Mouse (Mus musculus): ENCODE data around the gene Atg9b. TPM values are rescaled to one million over a fixed set of nuclear protein-coding genes. Genes with fewer than 3 reads are reported as not detected.

The Atg9b gene
- polyA plus RNA-seq, 1 experiment = 4.2 TPM

DNA sequence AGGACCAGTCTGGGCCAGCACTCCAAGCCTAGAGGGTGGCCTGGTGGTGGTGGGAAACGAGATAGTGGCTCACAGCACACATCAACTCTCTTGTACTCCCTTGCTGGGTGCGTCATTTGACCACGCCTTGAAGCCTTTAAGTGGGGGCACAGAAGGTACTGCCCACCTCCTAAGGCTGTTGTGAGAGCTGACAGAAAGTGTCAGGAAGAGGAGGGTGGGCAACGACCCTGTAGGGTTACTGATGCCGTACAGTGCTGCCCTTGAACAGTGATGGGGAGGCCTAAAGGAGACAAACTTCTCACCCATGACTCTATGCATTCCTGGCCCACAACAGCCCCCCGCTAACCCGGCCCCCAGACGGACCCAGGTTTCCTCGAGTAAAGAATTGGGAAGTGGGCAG lies 25.5 kb downstream of the Atg9b start:
- Histone ChIP-seq H3K27me3 (replicated peaks) (peaks cover 98% of the 10 kb centered on the region), H3K4me3 (replicated peaks) (no peak overlapping the region), H3K9me3 (peaks cover 3% of the 10 kb centered on the region; the same call in 1 of the 2 replicates), H3K36me3 (replicated peaks; ENCODE audit: low read length) (no peaks in the 10 kb centered on the region), H3K4me1 (peaks cover 14% of the 10 kb centered on the region)
- TF ChIP-seq GATA1 (IDR thresholded peaks at IDR 0.05; ENCODE audit: borderline replicate concordance, low read length) (no peak), FLI1 (IDR thresholded peaks at IDR 0.05; ENCODE audit: low read length) (no peak)

DNA sequence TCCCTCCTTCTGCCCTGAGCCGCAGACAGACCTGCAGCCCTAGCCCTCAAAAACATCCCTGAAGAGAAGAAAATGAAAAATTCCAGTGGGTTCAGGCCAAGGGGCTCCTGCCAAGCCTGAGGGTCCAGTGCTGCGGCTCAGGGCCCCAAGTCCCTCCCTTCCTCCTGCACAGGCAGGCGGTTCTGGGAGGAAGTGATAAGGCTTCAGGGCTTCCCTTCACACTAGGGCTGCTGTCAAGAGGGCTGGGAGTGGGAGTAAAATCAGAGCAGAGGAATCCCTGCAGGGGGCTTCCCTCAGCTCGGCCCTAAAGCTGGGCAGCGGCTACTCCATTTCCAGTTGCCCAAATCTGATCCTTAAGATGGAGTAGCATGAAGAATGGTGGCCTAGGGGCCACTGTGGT lies 26.4 kb downstream of the Atg9b start:
- no peak for TF ChIP-seq FLI1 (IDR thresholded peaks at IDR 0.05; ENCODE audit: low read length)
- no peak for TF ChIP-seq GATA1 (IDR thresholded peaks at IDR 0.05; ENCODE audit: borderline replicate concordance, low read length)
- Histone ChIP-seq H3K4me3 (replicated peaks) (no peak overlapping the region), H3K27me3 (replicated peaks) (peaks cover 97% of the 10 kb centered on the region), H3K9me3 (peaks cover 3% of the 10 kb centered on the region; the same call in 1 of the 2 replicates), H3K4me1 (peaks cover 23% of the 10 kb centered on the region), H3K36me3 (replicated peaks; ENCODE audit: low read length) (no peaks in the 10 kb centered on the region)

DNA sequence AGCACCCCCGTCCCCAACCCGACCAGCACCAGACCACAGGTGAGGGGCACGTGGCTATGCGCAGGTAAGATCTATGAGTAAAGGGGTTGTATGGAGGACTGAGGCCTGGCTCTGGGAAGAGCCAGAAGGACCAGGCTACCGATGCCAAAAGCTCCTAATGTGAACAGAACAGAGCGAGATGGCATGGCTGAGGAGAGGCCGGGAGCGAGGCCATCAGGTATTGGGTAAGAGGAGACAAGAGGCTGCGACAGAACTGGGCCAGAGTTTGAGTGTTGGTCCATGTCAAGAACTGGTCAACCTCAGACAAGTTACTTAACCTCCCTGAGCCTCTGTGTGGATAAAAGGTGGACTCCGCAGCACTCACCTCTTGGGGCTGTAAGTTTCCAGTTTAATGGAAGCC lies 27.0 kb downstream of the Atg9b start:
- no peaks in the 10 kb centered on the region for H3K36me3 ChIP-seq (replicated peaks; ENCODE audit: low read length)
- peaks cover 3% of the 10 kb centered on the region; the same call in 1 of the 2 replicates for H3K9me3 ChIP-seq
- TF ChIP-seq GATA1 (IDR thresholded peaks at IDR 0.05; ENCODE audit: borderline replicate concordance, low read length) (no peak), FLI1 (IDR thresholded peaks at IDR 0.05; ENCODE audit: low read length) (no peak)
- H3K4me1 ChIP-seq = peaks cover 24% of the 10 kb centered on the region
- no peak overlapping the region for H3K4me3 ChIP-seq (replicated peaks)
- H3K27me3 ChIP-seq (replicated peaks) = peaks cover 96% of the 10 kb centered on the region

DNA sequence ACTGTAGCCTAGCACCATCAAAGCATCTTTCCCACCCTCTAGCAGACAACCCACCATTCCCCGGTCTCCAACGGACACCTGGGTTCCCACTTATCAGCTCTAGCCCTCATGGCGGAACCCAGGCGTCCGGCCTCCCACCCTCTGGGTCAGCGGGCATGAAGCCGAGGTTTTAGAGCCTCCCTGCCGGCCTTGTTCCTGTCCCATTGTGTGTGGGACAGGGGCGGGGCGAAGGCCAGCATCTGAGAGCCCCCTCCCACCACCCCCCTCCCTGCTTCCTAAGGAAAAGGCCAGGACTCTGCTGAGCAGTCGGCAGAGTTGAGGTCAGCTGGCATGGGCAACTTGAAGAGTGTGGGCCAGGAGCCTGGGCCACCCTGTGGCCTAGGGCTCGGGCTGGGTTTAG lies 27.4 kb downstream of the Atg9b start, which contains the start of gene Nos3:
TSS of gene Nos3 (plus strand) at position 303 of the 400 bp plus-strand sequence.
- no peak for TF ChIP-seq GATA1 (IDR thresholded peaks at IDR 0.05; ENCODE audit: borderline replicate concordance, low read length)
- TF ChIP-seq FLI1 (IDR thresholded peaks at IDR 0.05; ENCODE audit: low read length) = no peak
- peaks cover 24% of the 10 kb centered on the region for H3K4me1 ChIP-seq
- peaks cover 3% of the 10 kb centered on the region; the same call in 1 of the 2 replicates for H3K9me3 ChIP-seq
- H3K27me3 ChIP-seq (replicated peaks) = peaks cover 96% of the 10 kb centered on the region
- H3K36me3 ChIP-seq (replicated peaks; ENCODE audit: low read length) = no peaks in the 10 kb centered on the region
- H3K4me3 ChIP-seq (replicated peaks) = no peak within 1 kb of the TSS

DNA sequence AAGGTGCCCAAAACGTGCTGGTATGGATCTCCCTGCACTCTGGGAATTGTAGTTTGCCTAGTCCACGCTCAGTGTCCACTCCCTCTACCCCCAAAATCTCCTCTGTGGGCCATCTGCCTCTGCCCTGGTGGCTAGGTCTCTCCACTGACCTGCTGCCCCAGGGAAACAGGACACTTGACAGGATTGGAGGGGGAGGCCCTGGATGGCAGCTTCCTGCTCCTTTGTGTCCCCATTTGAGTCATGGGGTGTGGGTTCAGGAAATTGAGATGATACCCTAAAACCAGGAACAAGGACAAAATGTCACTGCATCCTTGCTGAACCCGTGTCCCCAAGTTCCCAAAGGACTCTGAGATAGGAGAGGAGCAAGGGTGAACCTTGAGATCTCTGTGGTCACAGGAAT lies 27.9 kb downstream of the Atg9b start:
- Histone ChIP-seq H3K4me3 (replicated peaks) (no peak overlapping the region), H3K27me3 (replicated peaks) (peaks cover 96% of the 10 kb centered on the region), H3K36me3 (replicated peaks; ENCODE audit: low read length) (no peaks in the 10 kb centered on the region), H3K4me1 (peaks cover 24% of the 10 kb centered on the region), H3K9me3 (peaks cover 3% of the 10 kb centered on the region; the same call in 1 of the 2 replicates)
- TF ChIP-seq FLI1 (IDR thresholded peaks at IDR 0.05; ENCODE audit: low read length) (no peak), GATA1 (IDR thresholded peaks at IDR 0.05; ENCODE audit: borderline replicate concordance, low read length) (no peak)

DNA sequence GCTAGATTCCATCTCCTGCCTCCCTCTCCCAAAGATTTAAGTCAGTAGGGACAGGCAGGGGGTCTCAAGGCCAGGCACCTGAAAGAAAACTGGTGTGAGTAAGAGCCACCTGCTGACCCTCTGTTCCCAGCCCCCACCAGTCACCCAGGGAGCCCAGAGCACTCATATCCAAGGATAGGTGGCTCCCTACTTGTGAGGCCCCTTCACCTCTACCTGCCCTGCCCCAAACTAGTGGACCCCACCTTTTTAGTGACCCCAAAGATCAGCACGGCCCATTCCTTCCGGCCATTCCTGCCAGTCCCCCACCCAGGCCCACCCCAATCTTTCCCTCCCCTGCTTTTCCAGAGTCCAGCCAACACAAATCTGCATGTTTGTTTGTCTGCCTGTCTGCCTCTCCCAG lies 28.5 kb downstream of the Atg9b start:
- H3K4me1 ChIP-seq = peaks cover 24% of the 10 kb centered on the region
- H3K9me3 ChIP-seq = peaks cover 3% of the 10 kb centered on the region; the same call in 1 of the 2 replicates
- no peak for TF ChIP-seq FLI1 (IDR thresholded peaks at IDR 0.05; ENCODE audit: low read length)
- no peak for TF ChIP-seq GATA1 (IDR thresholded peaks at IDR 0.05; ENCODE audit: borderline replicate concordance, low read length)
- H3K27me3 ChIP-seq (replicated peaks) = peaks cover 96% of the 10 kb centered on the region
- H3K4me3 ChIP-seq (replicated peaks) = no peak overlapping the region
- no peaks in the 10 kb centered on the region for H3K36me3 ChIP-seq (replicated peaks; ENCODE audit: low read length)

DNA sequence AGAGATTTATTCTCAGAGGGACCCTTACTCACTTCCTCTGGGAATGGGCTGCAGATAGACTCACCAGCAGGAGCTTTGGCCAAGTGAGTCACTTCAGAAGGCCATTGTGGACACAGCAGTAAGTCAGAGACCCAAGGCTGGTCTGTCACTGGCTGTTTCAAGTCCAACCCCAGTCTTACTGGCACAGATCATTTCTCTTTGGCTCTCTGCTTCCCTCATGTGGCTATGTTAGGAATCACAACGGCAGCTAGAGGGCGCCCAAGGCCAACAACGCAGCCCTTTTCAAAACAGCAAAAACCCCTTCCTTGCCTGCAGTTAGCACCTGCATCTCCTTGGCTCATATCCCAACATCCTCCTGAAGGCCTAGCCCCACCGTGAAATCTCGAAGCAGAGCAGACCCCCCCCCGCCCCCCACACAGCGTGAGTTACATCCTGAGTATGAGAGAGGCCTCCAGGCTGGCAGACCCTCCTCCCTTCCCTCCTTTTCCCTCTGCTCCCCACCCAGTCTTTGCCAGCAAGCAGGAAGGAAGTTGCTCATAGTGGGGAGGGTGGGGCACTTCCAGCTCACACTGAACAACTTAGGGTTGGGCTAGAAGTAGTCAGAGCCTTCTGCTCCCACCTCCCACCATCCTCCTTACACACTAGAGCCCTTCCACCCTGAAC lies 31.0 kb downstream of the Atg9b start:
- H3K27me3 ChIP-seq (replicated peaks) = peaks cover 90% of the 10 kb centered on the region
- no peak for TF ChIP-seq GATA1 (IDR thresholded peaks at IDR 0.05; ENCODE audit: borderline replicate concordance, low read length)
- no peak for TF ChIP-seq FLI1 (IDR thresholded peaks at IDR 0.05; ENCODE audit: low read length)
- H3K4me1 ChIP-seq = peaks cover 24% of the 10 kb centered on the region
- no peak overlapping the region for H3K4me3 ChIP-seq (replicated peaks)
- H3K9me3 ChIP-seq = peaks cover 3% of the 10 kb centered on the region; the same call in 1 of the 2 replicates
- no peaks in the 10 kb centered on the region for H3K36me3 ChIP-seq (replicated peaks; ENCODE audit: low read length)

DNA sequence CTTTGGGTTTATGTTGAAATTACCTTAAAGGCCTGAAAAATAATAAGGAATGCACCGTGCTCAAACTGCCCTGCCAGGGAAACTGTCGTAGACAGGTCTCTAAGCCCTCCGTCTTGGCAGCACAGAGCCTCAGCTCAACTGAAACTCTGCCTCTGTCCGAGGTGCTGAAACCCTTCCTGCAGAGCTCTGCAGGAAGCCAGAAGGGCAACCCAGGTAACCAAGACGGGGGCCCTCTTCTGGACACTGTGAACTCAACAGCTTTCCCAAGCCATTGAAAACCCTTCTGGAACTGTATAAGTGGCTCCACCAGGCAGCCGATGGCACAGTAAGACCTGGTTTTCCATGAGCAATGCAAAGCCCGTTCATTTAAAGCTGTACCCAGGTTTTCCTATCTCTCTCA lies 34.5 kb downstream of the Atg9b start:
- TF ChIP-seq FLI1 (IDR thresholded peaks at IDR 0.05; ENCODE audit: low read length) = no peak
- TF ChIP-seq GATA1 (IDR thresholded peaks at IDR 0.05; ENCODE audit: borderline replicate concordance, low read length) = no peak
- peaks cover 3% of the 10 kb centered on the region; the same call in 1 of the 2 replicates for H3K9me3 ChIP-seq
- peaks cover 87% of the 10 kb centered on the region for H3K27me3 ChIP-seq (replicated peaks)
- no peak overlapping the region for H3K4me3 ChIP-seq (replicated peaks)
- peaks cover 11% of the 10 kb centered on the region for H3K4me1 ChIP-seq
- no peaks in the 10 kb centered on the region for H3K36me3 ChIP-seq (replicated peaks; ENCODE audit: low read length)

DNA sequence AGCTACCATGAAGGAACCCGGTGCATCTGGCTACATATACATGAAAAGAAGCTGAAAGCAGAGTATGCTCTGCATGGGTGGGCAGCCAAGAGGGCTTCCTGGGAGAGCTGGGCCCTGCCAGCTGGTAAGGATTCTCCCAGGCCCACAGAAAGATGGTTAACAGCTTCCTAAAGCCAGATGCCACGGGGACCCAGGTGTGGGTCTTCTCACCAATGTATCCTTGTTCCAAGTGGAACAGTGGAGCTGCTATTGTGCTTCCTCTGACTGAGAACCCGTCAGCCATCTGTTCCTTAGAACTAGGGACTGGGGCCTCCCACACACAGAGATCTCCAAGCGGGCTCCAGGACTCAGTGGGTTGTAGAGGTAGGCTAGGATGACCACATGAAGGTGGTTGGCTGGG lies 35.2 kb downstream of the Atg9b start:
- no peak for TF ChIP-seq GATA1 (IDR thresholded peaks at IDR 0.05; ENCODE audit: borderline replicate concordance, low read length)
- TF ChIP-seq FLI1 (IDR thresholded peaks at IDR 0.05; ENCODE audit: low read length) = no peak
- H3K4me3 ChIP-seq (replicated peaks) = no peak overlapping the region
- H3K9me3 ChIP-seq = no peaks in the 10 kb centered on the region
- peaks cover 15% of the 10 kb centered on the region for H3K4me1 ChIP-seq
- H3K36me3 ChIP-seq (replicated peaks; ENCODE audit: low read length) = no peaks in the 10 kb centered on the region
- peaks cover 87% of the 10 kb centered on the region for H3K27me3 ChIP-seq (replicated peaks)

DNA sequence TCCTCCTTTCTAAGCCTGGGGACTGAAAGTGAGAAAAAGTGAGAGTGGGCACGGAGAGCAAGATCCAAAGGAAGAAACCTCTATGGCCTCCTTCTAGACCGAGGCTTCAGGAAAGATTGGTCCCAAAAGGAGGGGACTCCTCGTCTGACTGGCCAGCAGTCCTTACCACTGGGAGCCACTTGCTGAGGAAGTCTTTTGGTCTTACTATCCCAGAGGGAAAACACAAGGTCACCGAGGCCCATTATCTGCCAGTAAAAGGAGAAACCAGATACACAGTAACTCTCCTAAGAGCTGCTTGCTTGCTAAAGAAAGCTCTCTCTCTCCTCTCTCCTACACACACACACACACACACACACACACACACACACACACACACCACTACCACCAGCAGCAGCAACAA lies 38.6 kb downstream of the Atg9b start:
- TF ChIP-seq GATA1 (IDR thresholded peaks at IDR 0.05; ENCODE audit: borderline replicate concordance, low read length) = no peak
- TF ChIP-seq FLI1 (IDR thresholded peaks at IDR 0.05; ENCODE audit: low read length) = no peak
- Histone ChIP-seq H3K4me3 (replicated peaks) (no peak overlapping the region), H3K36me3 (replicated peaks; ENCODE audit: low read length) (no peaks in the 10 kb centered on the region), H3K4me1 (peaks cover 17% of the 10 kb centered on the region), H3K27me3 (replicated peaks) (peaks cover 90% of the 10 kb centered on the region), H3K9me3 (no peaks in the 10 kb centered on the region)
